8 mouse cellular contexts compared by ENCODE assay signal in genomic region chr7:30551445-30552101, GRCm38 (mm10). TPM values are rescaled to one million over a fixed set of nuclear protein-coding genes. Genes with fewer than 3 reads are reported as not detected.
A peak's percentile ranks its signal among the peaks of the same experiment; 100 is the strongest.
DNase-seq lines count a peak whose midpoint lies in the region; ATAC-seq and TF ChIP-seq lines count a peak whose summit lies in the region.

No protein-coding gene starts in this region.

- no peaks in the 10 kb centered on the region for H3K9me3 ChIP-seq in heart, embryonic 14.5 days (ENCODE audit: control insufficient read depth, low read length)
- H3K9me3 ChIP-seq in G1E (replicated peaks), result no peaks in the 10 kb centered on the region
- no peaks in the 10 kb centered on the region for H3K9me3 ChIP-seq in limb, embryonic 13.5 days
- no peaks in the 10 kb centered on the region for H3K9me3 ChIP-seq in neural tube, embryonic 12.5 days

- H3K27ac ChIP-seq in heart, embryonic 14.5 days (replicated peaks in 1 of 2; ENCODE audit: control insufficient read depth in 1 of 2, insufficient read depth in 1 of 2, low read depth in 2 of 2, low read length in 2 of 2), result peak overlapping the region; percentile 98
- peak overlapping the region; percentile 95 for H3K27ac ChIP-seq in limb, embryonic 13.5 days
- peak overlapping the region; percentile 62; the same call in 1 of the 2 replicates for H3K27ac ChIP-seq in neural tube, embryonic 12.5 days

- H3K9ac ChIP-seq in heart, embryonic 14.5 days (ENCODE audit: low read length), result peak overlapping the region; percentile 89
- H3K9ac ChIP-seq in limb, embryonic 13.5 days, result peak overlapping the region; percentile 75
- H3K9ac ChIP-seq in neural tube, embryonic 12.5 days, result peak overlapping the region; percentile 57

- H3K4me1 ChIP-seq in heart, embryonic 14.5 days (ENCODE audit: control insufficient read depth in 2 of 2, insufficient read depth in 2 of 2, low read length in 2 of 2), result peaks cover 8 to 14% of the 10 kb centered on the region in 2 experiments
- peaks cover 35% of the 10 kb centered on the region for H3K4me1 ChIP-seq in G1E (ENCODE audit: insufficient read depth, low read depth, low read length)
- H3K4me1 ChIP-seq in limb, embryonic 13.5 days, result peaks cover 23% of the 10 kb centered on the region
- H3K4me1 ChIP-seq in neural tube, embryonic 12.5 days, result peaks cover 15% of the 10 kb centered on the region

- H3K4me3 ChIP-seq in heart, embryonic 14.5 days (ENCODE audit: control insufficient read depth in 1 of 2, insufficient read depth in 1 of 2, low read depth in 1 of 2, low read length in 2 of 2), result peak overlapping the region; percentile 73 to 87
- peak overlapping the region; percentile 78 for H3K4me3 ChIP-seq in G1E (ENCODE audit: low read depth, low read length)
- H3K4me3 ChIP-seq in limb, embryonic 13.5 days, result peak overlapping the region; percentile 68
- peak overlapping the region; percentile 62 for H3K4me3 ChIP-seq in neural tube, embryonic 12.5 days

- DNase-seq in heart, adult 18-20 months, result no peak
- DNase-seq in G1E (ENCODE audit: low spot score), result no peak
- DNase-seq in left cerebral cortex, adult 18-20 months (ENCODE audit: low spot score in 2 of 2), result no peak
- no peak for DNase-seq in spleen, adult 12 weeks (ENCODE audit: low spot score)

- H3K36me3 ChIP-seq in heart, embryonic 14.5 days (ENCODE audit: control insufficient read depth, insufficient read depth, low read length), result peaks cover 47% of the 10 kb centered on the region
- peaks cover 66% of the 10 kb centered on the region for H3K36me3 ChIP-seq in G1E (replicated peaks)
- H3K36me3 ChIP-seq in limb, embryonic 13.5 days, result peaks cover 52% of the 10 kb centered on the region
- H3K36me3 ChIP-seq in neural tube, embryonic 12.5 days, result peaks cover 22% of the 10 kb centered on the region

- 3% methylated on average over 10 of the region's 10 CpGs for WGBS in heart, embryonic 14.5 days
- WGBS in limb, embryonic 13.5 days, result 3% methylated on average over 10 of the region's 10 CpGs
- WGBS in neural tube, embryonic 12.5 days, result 4% methylated on average over 10 of the region's 10 CpGs

- ATAC-seq in heart, embryonic 14.5 days (ENCODE audit: insufficient number of reproducible peaks, insufficient read depth, low FRiP score, low read depth), result peak; percentile 27
- ATAC-seq in G1E (ENCODE audit: extremely low read depth, insufficient number of reproducible peaks, low FRiP score, poor library complexity, severe bottlenecking), result peak; percentile 45; the same call in 1 of the 2 replicates
- peak; percentile 59 for ATAC-seq in erythroid progenitor cell, adult 5-6 weeks (replicated peaks; ENCODE audit: low FRiP score, poor library complexity, severe bottlenecking)
- ATAC-seq in limb, embryonic 13.5 days (ENCODE audit: low FRiP score, low read depth), result peak; percentile 65
- peak; percentile 73 for ATAC-seq in neural tube, embryonic 12.5 days (ENCODE audit: low FRiP score, low read depth)

- no peak for TF ChIP-seq CTCF in G1E (IDR thresholded peaks at IDR 0.05; ENCODE audit: low read depth, low read length)

- H3K27me3 ChIP-seq in heart, embryonic 14.5 days (ENCODE audit: control insufficient read depth, insufficient read depth, low read length), result no peaks in the 10 kb centered on the region
- no peaks in the 10 kb centered on the region for H3K27me3 ChIP-seq in G1E (ENCODE audit: insufficient read depth, low read length)
- H3K27me3 ChIP-seq in limb, embryonic 13.5 days, result no peaks in the 10 kb centered on the region
- H3K27me3 ChIP-seq in neural tube, embryonic 12.5 days (replicated peaks), result no peaks in the 10 kb centered on the region

- peak overlapping the region; percentile 86 for H3K4me2 ChIP-seq in heart, embryonic 14.5 days (ENCODE audit: low read length)
- H3K4me2 ChIP-seq in limb, embryonic 13.5 days (replicated peaks), result peak overlapping the region; percentile 94
- peak overlapping the region; percentile 88 for H3K4me2 ChIP-seq in neural tube, embryonic 12.5 days (replicated peaks)

RNA-seq across cellular contexts. Expression of gene Hspb6, which starts 0.4 kb away (rescaled TPM):
- 141 and 155 TPM in 2 replicates for polyA plus RNA-seq in heart, embryonic 14.5 days (2014; fragmentation: Nextera tagmentation; extraction: Ambion mirVana)
- 100 to 1,000 TPM; 845 to 870 TPM for total RNA-seq in heart, adult 18-20 months (2021)
- 27.1 and 32.8 TPM in 2 replicates for total RNA-seq in G1E (2014; fragmentation: Nextera tagmentation)
- total RNA-seq in G1E (2017), result 3.9 and 4.9 TPM in 2 replicates
- 11.2 and 12.1 TPM in 2 replicates for polyA plus RNA-seq in G1E (2012)
- total RNA-seq in erythroid progenitor cell, adult 5-6 weeks (2015; ENCODE audit: low replicate concordance), result 62.7 and 79.2 TPM in 2 replicates
- 19.0 and 21.8 TPM in 2 replicates for total RNA-seq in erythroid progenitor cell, adult 5-6 weeks (2017; ENCODE audit: low replicate concordance)
- polyA plus RNA-seq in limb, embryonic 13.5 days (2015; fragmentation: Nextera tagmentation; extraction: Ambion mirVana), result 15.4 and 17.5 TPM in 2 replicates
- 5.4 and 6.0 TPM in 2 replicates for polyA plus RNA-seq in neural tube, embryonic 12.5 days (2016; fragmentation: Nextera tagmentation; extraction: Ambion mirVana)
- total RNA-seq in left cerebral cortex, adult 18-20 months (2021), result 1 to 10 TPM; 3.7 to 4.3 TPM

RNA-seq across cellular contexts. Expression of gene Proser3, which starts 0.5 kb away (rescaled TPM):
- polyA plus RNA-seq in heart, embryonic 14.5 days (2014; fragmentation: Nextera tagmentation; extraction: Ambion mirVana), result 11.0 and 11.6 TPM in 2 replicates
- 1 to 10 TPM; 2.1 to 4.6 TPM for total RNA-seq in heart, adult 18-20 months (2021)
- total RNA-seq in G1E (2014; fragmentation: Nextera tagmentation) (18.6 and 20.2 TPM in 2 replicates), G1E (2017) (4.2 and 7.4 TPM in 2 replicates)
- 19.7 and 20.5 TPM in 2 replicates for polyA plus RNA-seq in G1E (2012)
- total RNA-seq in erythroid progenitor cell, adult 5-6 weeks (2015; ENCODE audit: low replicate concordance), result 16.8 and 24.5 TPM in 2 replicates
- total RNA-seq in erythroid progenitor cell, adult 5-6 weeks (2017; ENCODE audit: low replicate concordance), result 10.9 and 18.1 TPM in 2 replicates
- polyA plus RNA-seq in limb, embryonic 13.5 days (2015; fragmentation: Nextera tagmentation; extraction: Ambion mirVana), result 13.9 TPM in 2 replicates
- 9.7 and 11.0 TPM in 2 replicates for polyA plus RNA-seq in neural tube, embryonic 12.5 days (2016; fragmentation: Nextera tagmentation; extraction: Ambion mirVana)
- 1 to 10 TPM; 3.8 TPM for total RNA-seq in left cerebral cortex, adult 18-20 months (2021)

RNA-seq across cellular contexts. Expression of gene Lin37, which starts 8.1 kb away (rescaled TPM):
- 27.4 and 31.3 TPM in 2 replicates for polyA plus RNA-seq in heart, embryonic 14.5 days (2014; fragmentation: Nextera tagmentation; extraction: Ambion mirVana)
- total RNA-seq in heart, adult 18-20 months (2021), result 10 to 100 TPM; 16.8 to 18.8 TPM
- total RNA-seq in G1E (2014; fragmentation: Nextera tagmentation) (82.7 and 119 TPM in 2 replicates), G1E (2017) (20.4 and 24.9 TPM in 2 replicates)
- 66.7 and 78.0 TPM in 2 replicates for polyA plus RNA-seq in G1E (2012)
- total RNA-seq in erythroid progenitor cell, adult 5-6 weeks (2015; ENCODE audit: low replicate concordance), result 31.4 and 56.2 TPM in 2 replicates
- total RNA-seq in erythroid progenitor cell, adult 5-6 weeks (2017; ENCODE audit: low replicate concordance), result 12.5 and 22.3 TPM in 2 replicates
- polyA plus RNA-seq in limb, embryonic 13.5 days (2015; fragmentation: Nextera tagmentation; extraction: Ambion mirVana), result 44.2 and 48.3 TPM in 2 replicates
- polyA plus RNA-seq in neural tube, embryonic 12.5 days (2016; fragmentation: Nextera tagmentation; extraction: Ambion mirVana), result 52.8 and 53.4 TPM in 2 replicates
- 10 to 100 TPM; 56.8 to 60.4 TPM for total RNA-seq in left cerebral cortex, adult 18-20 months (2021)

RNA-seq across cellular contexts. Expression of gene U2af1l4, which starts 11.5 kb away (rescaled TPM):
- polyA plus RNA-seq in heart, embryonic 14.5 days (2014; fragmentation: Nextera tagmentation; extraction: Ambion mirVana), result 110 and 115 TPM in 2 replicates
- 10 to 100 TPM; 61.2 to 65.9 TPM for total RNA-seq in heart, adult 18-20 months (2021)
- 16.1 and 42.5 TPM in 2 replicates for total RNA-seq in G1E (2014; fragmentation: Nextera tagmentation)
- total RNA-seq in G1E (2017), result 62.9 and 74.1 TPM in 2 replicates
- 47.3 and 71.2 TPM in 2 replicates for polyA plus RNA-seq in G1E (2012)
- 8.4 and 43.6 TPM in 2 replicates for total RNA-seq in erythroid progenitor cell, adult 5-6 weeks (2015; ENCODE audit: low replicate concordance)
- total RNA-seq in erythroid progenitor cell, adult 5-6 weeks (2017; ENCODE audit: low replicate concordance), result 40.8 and 59.9 TPM in 2 replicates
- polyA plus RNA-seq in limb, embryonic 13.5 days (2015; fragmentation: Nextera tagmentation; extraction: Ambion mirVana), result 81.3 and 91.1 TPM in 2 replicates
- polyA plus RNA-seq in neural tube, embryonic 12.5 days (2016; fragmentation: Nextera tagmentation; extraction: Ambion mirVana), result 83.8 and 87.9 TPM in 2 replicates
- 10 to 100 TPM; 64.4 to 71.5 TPM for total RNA-seq in left cerebral cortex, adult 18-20 months (2021)

RNA-seq across cellular contexts. Expression of gene Gm49396, which starts 11.6 kb away (rescaled TPM):
- 5.0 and 5.3 TPM in 2 replicates for polyA plus RNA-seq in heart, embryonic 14.5 days (2014; fragmentation: Nextera tagmentation; extraction: Ambion mirVana)
- total RNA-seq in heart, adult 18-20 months (2021), result 1 to 10 TPM in 1 of 2 experiments, under 1 TPM in 1; 0.35 to 1.1 TPM
- 3.9 and 4.4 TPM in 2 replicates for total RNA-seq in G1E (2014; fragmentation: Nextera tagmentation)
- 4.7 and 5.8 TPM in 2 replicates for total RNA-seq in G1E (2017)
- 2.5 and 2.6 TPM in 2 replicates for polyA plus RNA-seq in G1E (2012)
- 3.2 and 4.2 TPM in 2 replicates for total RNA-seq in erythroid progenitor cell, adult 5-6 weeks (2015; ENCODE audit: low replicate concordance)
- 6.8 and 7.2 TPM in 2 replicates for total RNA-seq in erythroid progenitor cell, adult 5-6 weeks (2017; ENCODE audit: low replicate concordance)
- polyA plus RNA-seq in limb, embryonic 13.5 days (2015; fragmentation: Nextera tagmentation; extraction: Ambion mirVana), result 13.8 and 14.1 TPM in 2 replicates
- 16.2 and 17.1 TPM in 2 replicates for polyA plus RNA-seq in neural tube, embryonic 12.5 days (2016; fragmentation: Nextera tagmentation; extraction: Ambion mirVana)
- 1 to 10 TPM; 7.5 to 8.1 TPM for total RNA-seq in left cerebral cortex, adult 18-20 months (2021)

Comparison
In these comparisons a context has a peak if more than half of its experiments do, and no peak if none do; other contexts are left out.
1. RNA of gene Hspb6, which starts 0.4 kb away (total RNA-seq): 845 to 870 TPM in heart, adult 18-20 months; 19.0 to 79.2 TPM in erythroid progenitor cell, adult 5-6 weeks, 3.9 to 32.8 TPM in G1E and 3.7 to 4.3 TPM in left cerebral cortex, adult 18-20 months; every median in the first group is over 10 times any median in the second.
2. Peak in every context shown above with its lines, with median percentiles within 50 percentile points of each other: ATAC-seq, H3K27ac ChIP-seq, H3K4me2 ChIP-seq, H3K4me3 ChIP-seq and H3K9ac ChIP-seq.